In the genomic region with DNA sequence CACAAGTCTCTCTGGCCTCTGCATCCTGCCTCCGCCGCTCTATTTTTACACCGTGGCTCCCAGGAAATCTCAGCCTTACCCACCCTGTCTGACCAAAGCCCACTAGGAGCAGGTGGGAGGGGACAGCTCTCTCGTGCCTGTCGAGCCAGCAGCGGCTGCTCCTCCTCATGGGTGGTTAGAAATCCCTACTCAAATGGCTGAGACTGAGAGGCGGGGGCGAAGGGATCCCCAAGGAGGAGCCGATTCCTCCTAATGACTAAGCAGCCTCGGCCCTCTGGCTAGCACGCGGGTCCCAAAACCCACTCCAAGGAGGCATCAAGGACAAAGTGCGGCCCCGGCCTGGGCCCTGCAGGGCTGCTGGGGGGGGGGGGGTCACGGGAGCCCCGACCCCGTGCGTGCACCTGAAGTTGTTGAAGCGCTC, we compare ENCODE assay signal across 8 mouse cellular contexts. TPM values are rescaled to one million over a fixed set of nuclear protein-coding genes. Genes with fewer than 3 reads are reported as not detected.
A peak's percentile ranks its signal among the peaks of the same experiment; 100 is the strongest.
DNase-seq lines count a peak whose midpoint lies in the region; ATAC-seq and TF ChIP-seq lines count a peak whose summit lies in the region.

No protein-coding gene starts in this region.

- peak overlapping the region; percentile 75 for H3K9ac ChIP-seq in forebrain, embryonic 13.5 days
- H3K9ac ChIP-seq in heart, embryonic 15.5 days, result peak overlapping the region; percentile 86
- H3K9ac ChIP-seq in liver, embryonic 14.5 days (replicated peaks), result peak overlapping the region; percentile 74
- peak overlapping the region; percentile 69 for H3K9ac ChIP-seq in neural tube, embryonic 15.5 days (replicated peaks)

- peaks cover 84% of the 10 kb centered on the region for H3K4me1 ChIP-seq in G1E (ENCODE audit: insufficient read depth, low read depth, low read length)
- peaks cover 2% of the 10 kb centered on the region; the same call in 1 of the 2 replicates for H3K4me1 ChIP-seq in bone marrow, adult 2 months (ENCODE audit: control insufficient read depth, insufficient read depth, low read length)
- H3K4me1 ChIP-seq in forebrain, embryonic 13.5 days, result peaks cover 29% of the 10 kb centered on the region
- H3K4me1 ChIP-seq in heart, embryonic 15.5 days (replicated peaks), result peaks cover 60% of the 10 kb centered on the region
- peaks cover 24 to 45% of the 10 kb centered on the region in 2 experiments for H3K4me1 ChIP-seq in liver, embryonic 14.5 days (replicated peaks; ENCODE audit: control insufficient read depth in 2 of 2, insufficient read depth in 2 of 2, low read length in 1 of 2)
- peaks cover 58% of the 10 kb centered on the region for H3K4me1 ChIP-seq in neural tube, embryonic 15.5 days

- no peaks in the 10 kb centered on the region for H3K27me3 ChIP-seq in G1E (ENCODE audit: insufficient read depth, low read length)
- no peaks in the 10 kb centered on the region for H3K27me3 ChIP-seq in forebrain, embryonic 13.5 days
- no peaks in the 10 kb centered on the region for H3K27me3 ChIP-seq in heart, embryonic 15.5 days
- no peaks in the 10 kb centered on the region for H3K27me3 ChIP-seq in liver, embryonic 14.5 days (ENCODE audit: control insufficient read depth, insufficient read depth, low read length)
- no peaks in the 10 kb centered on the region for H3K27me3 ChIP-seq in neural tube, embryonic 15.5 days (replicated peaks)

- H3K4me3 ChIP-seq in G1E (ENCODE audit: low read depth, low read length), result peak overlapping the region; percentile 88
- H3K4me3 ChIP-seq in bone marrow, adult 2 months (replicated peaks; ENCODE audit: control insufficient read depth, low read depth, low read length), result peak overlapping the region; percentile 91
- peak overlapping the region; percentile 77 for H3K4me3 ChIP-seq in forebrain, embryonic 13.5 days
- peak overlapping the region; percentile 78 for H3K4me3 ChIP-seq in heart, embryonic 15.5 days
- H3K4me3 ChIP-seq in liver, embryonic 14.5 days (ENCODE audit: insufficient read depth in 1 of 2, low read depth in 2 of 2, low read length in 2 of 2), result peak overlapping the region; percentile 71
- H3K4me3 ChIP-seq in neural tube, embryonic 15.5 days (replicated peaks), result peak overlapping the region; percentile 78

- peaks cover 51% of the 10 kb centered on the region for H3K36me3 ChIP-seq in G1E (replicated peaks)
- peaks cover 37% of the 10 kb centered on the region for H3K36me3 ChIP-seq in forebrain, embryonic 13.5 days (ENCODE audit: poor library complexity, severe bottlenecking)
- H3K36me3 ChIP-seq in heart, embryonic 15.5 days, result peaks cover 33% of the 10 kb centered on the region
- H3K36me3 ChIP-seq in liver, embryonic 14.5 days (replicated peaks; ENCODE audit: control insufficient read depth, insufficient read depth, low read depth), result peaks cover 10% of the 10 kb centered on the region
- peaks cover 21% of the 10 kb centered on the region for H3K36me3 ChIP-seq in neural tube, embryonic 15.5 days

- TF ChIP-seq EP300 in liver, embryonic 14.5 days (IDR thresholded peaks at IDR 0.05; ENCODE audit: low read depth), result no peak

- H3K27ac ChIP-seq in bone marrow, adult 2 months (ENCODE audit: control insufficient read depth, insufficient read depth, low read depth, low read length, poor library complexity), result peak overlapping the region; percentile 87
- peak overlapping the region; percentile 68 for H3K27ac ChIP-seq in forebrain, embryonic 13.5 days
- peak overlapping the region; percentile 96 for H3K27ac ChIP-seq in heart, embryonic 15.5 days
- peak overlapping the region; percentile 7; the same call in 1 of the 2 replicates for H3K27ac ChIP-seq in liver, embryonic 14.5 days
- H3K27ac ChIP-seq in neural tube, embryonic 15.5 days (replicated peaks), result peak overlapping the region; percentile 86

- peak overlapping the region; percentile 81 for H3K4me2 ChIP-seq in forebrain, embryonic 13.5 days
- H3K4me2 ChIP-seq in heart, embryonic 15.5 days, result peak overlapping the region; percentile 73
- peak overlapping the region; percentile 87 for H3K4me2 ChIP-seq in liver, embryonic 14.5 days (ENCODE audit: low read depth)
- H3K4me2 ChIP-seq in neural tube, embryonic 15.5 days, result peak overlapping the region; percentile 69

- 2% methylated on average over 19 of the region's 19 CpGs for WGBS in bone marrow, adult 2 months
- under 1% methylated on average over 16 of the region's 19 CpGs for WGBS in forebrain, embryonic 13.5 days
- 0% methylated on average over 19 of the region's 19 CpGs for whole genome bisulfite sequencing in heart, embryonic 15.5 days
- WGBS in liver, embryonic 14.5 days (ENCODE audit: insufficient replicate concordance), result under 1% methylated on average over 19 of the region's 19 CpGs
- WGBS in neural tube, embryonic 15.5 days, result 0% methylated on average over 19 of the region's 19 CpGs

- no peak for TF ChIP-seq CTCF in G1E (IDR thresholded peaks at IDR 0.05; ENCODE audit: low read depth, low read length)
- no peak for TF ChIP-seq CTCF in bone marrow, adult 2 months (IDR thresholded peaks at IDR 0.05; ENCODE audit: control insufficient read depth, insufficient read depth, low read length)
- no peak for TF ChIP-seq CTCF in liver, embryonic 14.5 days (IDR thresholded peaks at IDR 0.05; ENCODE audit: low read depth)

- H3K9me3 ChIP-seq in G1E (replicated peaks), result no peaks in the 10 kb centered on the region
- no peaks in the 10 kb centered on the region for H3K9me3 ChIP-seq in forebrain, embryonic 13.5 days (replicated peaks)
- no peaks in the 10 kb centered on the region for H3K9me3 ChIP-seq in heart, embryonic 15.5 days (replicated peaks)
- H3K9me3 ChIP-seq in liver, embryonic 14.5 days (ENCODE audit: control insufficient read depth, low read length), result no peaks in the 10 kb centered on the region
- no peaks in the 10 kb centered on the region for H3K9me3 ChIP-seq in neural tube, embryonic 15.5 days (replicated peaks)

- no peak for ATAC-seq in G1E (ENCODE audit: extremely low read depth, insufficient number of reproducible peaks, low FRiP score, poor library complexity, severe bottlenecking)
- ATAC-seq in forebrain, embryonic 13.5 days, result peak; percentile 22
- ATAC-seq in heart, embryonic 15.5 days (replicated peaks; ENCODE audit: insufficient number of reproducible peaks, insufficient read depth, low FRiP score, low read depth), result peak; percentile 24
- ATAC-seq in liver, embryonic 14.5 days (ENCODE audit: insufficient read depth), result peak; percentile 12; the same call in 1 of the 2 replicates
- ATAC-seq in neural tube, embryonic 15.5 days (ENCODE audit: low FRiP score), result peak; percentile 16; the same call in 1 of the 2 replicates

- TF ChIP-seq POLR2A in bone marrow, adult 2 months (IDR thresholded peaks at IDR 0.05; ENCODE audit: borderline replicate concordance, control insufficient read depth, low read depth, low read length), result no peak

- peak; percentile 58 for DNase-seq in G1E (ENCODE audit: low spot score)
- DNase-seq in kidney, postnatal 14 days, result peak; percentile 61
- no peak for DNase-seq in liver, embryonic 14.5 days (ENCODE audit: low read depth in 3 of 3, low spot score in 3 of 3)
- peak; percentile 47 to 69 for DNase-seq in urinary bladder, postnatal 4 days (ENCODE audit: low spot score in 2 of 2)

RNA-seq across cellular contexts. Expression of a gene that starts 0.4 kb away (rescaled TPM):
- total RNA-seq in G1E (2014; fragmentation: Nextera tagmentation), result 522 and 617 TPM in 2 replicates
- total RNA-seq in G1E (2017), result 590 and 664 TPM in 2 replicates
- polyA plus RNA-seq in G1E (2012), result 3,102 and 4,494 TPM in 2 replicates
- 155 and 306 TPM in 2 replicates for polyA plus RNA-seq in bone marrow, adult 2 months (2011; ENCODE audit: insufficient read depth, insufficient read length, low replicate concordance, missing spikeins)
- polyA plus RNA-seq in forebrain, embryonic 13.5 days (2015; fragmentation: Nextera tagmentation; extraction: Ambion mirVana), result 216 and 230 TPM in 2 replicates
- polyA plus RNA-seq in heart, embryonic 15.5 days (2015; fragmentation: Nextera tagmentation; extraction: Ambion mirVana), result 660 and 727 TPM in 2 replicates
- polyA plus RNA-seq in liver, embryonic 14.5 days (2012; rRNA removed), result 83.2 and 101 TPM in 2 replicates
- polyA plus RNA-seq in liver, embryonic 14.5 days (2014; fragmentation: Nextera tagmentation; extraction: Ambion mirVana), result 107 and 108 TPM in 2 replicates
- 326 and 346 TPM in 2 replicates for polyA plus RNA-seq in neural tube, embryonic 15.5 days (2015; fragmentation: Nextera tagmentation; extraction: Ambion mirVana)

RNA-seq across cellular contexts. Expression of a gene that starts 21.1 kb away (rescaled TPM):
- total RNA-seq in G1E (2014; fragmentation: Nextera tagmentation) (not detected in 2 replicates), G1E (2017) (not detected in 2 replicates)
- not detected in 2 replicates for polyA plus RNA-seq in G1E (2012)
- polyA plus RNA-seq in bone marrow, adult 2 months (2011; ENCODE audit: insufficient read depth, insufficient read length, low replicate concordance, missing spikeins), result not detected in 2 replicates
- not detected in 2 replicates for polyA plus RNA-seq in forebrain, embryonic 13.5 days (2015; fragmentation: Nextera tagmentation; extraction: Ambion mirVana)
- 0.31 TPM in 1 of 2 replicates, not detected in the other for polyA plus RNA-seq in heart, embryonic 15.5 days (2015; fragmentation: Nextera tagmentation; extraction: Ambion mirVana)
- not detected in 2 replicates for polyA plus RNA-seq in liver, embryonic 14.5 days (2012; rRNA removed)
- 0.30 TPM in 1 of 2 replicates, not detected in the other for polyA plus RNA-seq in liver, embryonic 14.5 days (2014; fragmentation: Nextera tagmentation; extraction: Ambion mirVana)
- polyA plus RNA-seq in neural tube, embryonic 15.5 days (2015; fragmentation: Nextera tagmentation; extraction: Ambion mirVana), result not detected in 2 replicates

RNA-seq across cellular contexts. Expression of a gene that starts 33.2 kb away (rescaled TPM):
- total RNA-seq in G1E (2014; fragmentation: Nextera tagmentation) (36.6 and 38.6 TPM in 2 replicates), G1E (2017) (48.3 and 49.8 TPM in 2 replicates)
- 6.9 and 8.0 TPM in 2 replicates for polyA plus RNA-seq in G1E (2012)
- polyA plus RNA-seq in bone marrow, adult 2 months (2011; ENCODE audit: insufficient read depth, insufficient read length, low replicate concordance, missing spikeins), result 7.5 and 17.9 TPM in 2 replicates
- polyA plus RNA-seq in forebrain, embryonic 13.5 days (2015; fragmentation: Nextera tagmentation; extraction: Ambion mirVana), result 85.6 and 90.0 TPM in 2 replicates
- polyA plus RNA-seq in heart, embryonic 15.5 days (2015; fragmentation: Nextera tagmentation; extraction: Ambion mirVana), result 46.9 and 55.1 TPM in 2 replicates
- polyA plus RNA-seq in liver, embryonic 14.5 days (2012; rRNA removed), result 12.4 and 14.1 TPM in 2 replicates
- 20.4 and 21.7 TPM in 2 replicates for polyA plus RNA-seq in liver, embryonic 14.5 days (2014; fragmentation: Nextera tagmentation; extraction: Ambion mirVana)
- polyA plus RNA-seq in neural tube, embryonic 15.5 days (2015; fragmentation: Nextera tagmentation; extraction: Ambion mirVana), result 72.2 and 89.5 TPM in 2 replicates

Comparison
In these comparisons a context has a peak if more than half of its experiments do, and no peak if none do; other contexts are left out.
1. DNase-seq: peak in G1E (single experiment), kidney, postnatal 14 days (single experiment) and urinary bladder, postnatal 4 days (2 of 2); none in liver, embryonic 14.5 days (0 of 3).
2. H3K27ac ChIP-seq: peak in every context shown above with its lines; median percentile 96 in heart, embryonic 15.5 days; 87 in bone marrow, adult 2 months; 86 in neural tube, embryonic 15.5 days; 68 in forebrain, embryonic 13.5 days; 7 in liver, embryonic 14.5 days.
3. Peak in every context shown above with its lines, with median percentiles within 50 percentile points of each other: H3K4me3 ChIP-seq, H3K4me2 ChIP-seq and H3K9ac ChIP-seq.